Mouse (Mus musculus) intestine, embryonic 14.5 days (tissue): ENCODE results near the gene Mfsd2a. TPM values are rescaled to one million over a fixed set of nuclear protein-coding genes. Genes with fewer than 3 reads are reported as not detected.

ENCODE experiments used
- ATAC-seq: fragments of 200-750 bp; cut with Nextera tagmentation; replicated peaks from 2 replicates; pipeline ENCODE4 v1.8.0; 2017; ENCODE audit warnings: low read depth, moderate number of reproducible peaks, moderate TSS enrichment, moderate library complexity; ENCODE audit not compliant: low FRiP score, low TSS enrichment
- DNase-seq: peaks from one replicate; pipeline ENCODE4 v3.0.0-alpha.2; 2018; ENCODE audit warnings: low spot score
- H3K27ac ChIP-seq: fragments of 300-500 bp; sonication (generic); 2 replicates; pipeline ENCODE4 v1.5.1; 2014; ENCODE audit warnings: low read depth, mild to moderate bottlenecking, control low read depth
- H3K27me3 ChIP-seq: fragments of 300-500 bp; sonication (generic); replicated peaks from 2 replicates; pipeline ENCODE4 v1.6.1; 2014; ENCODE audit warnings: low read length, control low read depth; ENCODE audit not compliant: control insufficient read depth, insufficient read depth
- H3K36me3 ChIP-seq: fragments of 300-500 bp; sonication (generic); 2 replicates; pipeline ENCODE4 v1.6.1; 2014; ENCODE audit warnings: low read length, control low read depth; ENCODE audit not compliant: control insufficient read depth, insufficient read depth
- H3K4me1 ChIP-seq: fragments of 300-500 bp; sonication (generic); replicated peaks from 2 replicates; pipeline ENCODE4 v1.6.1; 2014; ENCODE audit warnings: low read length, control low read depth, mixed read lengths; ENCODE audit not compliant: control insufficient read depth, insufficient read depth
- H3K4me2 ChIP-seq: fragments of 300-500 bp; sonication (generic); 2 replicates; pipeline ENCODE4 v1.6.1; 2014; ENCODE audit warnings: low read length
- H3K4me3 ChIP-seq: fragments of 300-500 bp; sonication (generic); 2 replicates; pipeline ENCODE4 v1.5.1; 2014; ENCODE audit warnings: low read depth, low read length, control low read depth, mixed read lengths
- H3K9ac ChIP-seq: fragments of 300-500 bp; sonication (generic); 2 replicates; pipeline ENCODE4 v1.6.1; 2014; ENCODE audit warnings: mild to moderate bottlenecking, low read length
- H3K9me3 ChIP-seq: fragments of 300-500 bp; sonication (generic); 2 replicates; pipeline ENCODE4 v1.6.1; 2016; ENCODE audit warnings: low read length, control low read depth; ENCODE audit not compliant: control insufficient read depth
- WGBS: fragments of 180-500 bp; shearing (Covaris S2); extraction: QIAGEN DNeasy Blood & Tissue Kit; methylation state at CpG from one replicate; pipeline ENCODE4 v1.1.7; 2014; 5-methylcytosine and 5-hydroxymethylcytosine counted together
- polyA plus RNA-seq: library from polyadenylated mRNA; unstranded; fragments of >200 nt; fragmentation: Nextera tagmentation; extraction: Ambion mirVana; gene quantifications from 2 replicates; pipeline ENCODE4 v1.2.1, GENCODE M21; 2014

The Mfsd2a gene
- polyA plus RNA-seq, 1 experiment from 2014 or later = 2.1 TPM

- 71% methylated on average over 3 of the region's 3 CpGs for WGBS
- Histone ChIP-seq H3K27me3 (peaks cover 24% of the 10 kb centered on the region), H3K4me1 (no peaks in the 10 kb centered on the region; the same call in none of the 2 replicates), H3K4me2 (no peak overlapping the region), H3K9me3 (no peaks in the 10 kb centered on the region), H3K4me3 (no peak overlapping the region), H3K27ac (no peak overlapping the region), H3K36me3 (no peaks in the 10 kb centered on the region), H3K9ac (no peak overlapping the region)
- ATAC-seq = no peak
- DNase-seq = no peak
These were observed 21.5 kb upstream of the Mfsd2a start for GRCm38 (mm10) chr4:122982537-122982936.

- ATAC-seq = no peak
- no peak for DNase-seq
- Histone ChIP-seq H3K9ac (no peak overlapping the region), H3K27me3 (peaks cover 24% of the 10 kb centered on the region), H3K4me1 (no peaks in the 10 kb centered on the region; the same call in none of the 2 replicates), H3K27ac (no peak overlapping the region), H3K4me3 (no peak overlapping the region), H3K4me2 (no peak overlapping the region), H3K36me3 (no peaks in the 10 kb centered on the region), H3K9me3 (no peaks in the 10 kb centered on the region)
- WGBS = 39% methylated on average over 3 of the region's 3 CpGs
These were observed 20.9 kb upstream of the Mfsd2a start for GRCm38 (mm10) chr4:122981930-122982329.

- DNase-seq = no peak
- Histone ChIP-seq H3K9me3 (no peaks in the 10 kb centered on the region), H3K4me2 (no peak overlapping the region), H3K27me3 (peaks cover 24% of the 10 kb centered on the region), H3K4me3 (no peak overlapping the region), H3K4me1 (no peaks in the 10 kb centered on the region; the same call in none of the 2 replicates), H3K27ac (no peak overlapping the region), H3K9ac (no peak overlapping the region), H3K36me3 (no peaks in the 10 kb centered on the region)
- 77% methylated on average over 7 of the region's 7 CpGs for WGBS
- no peak for ATAC-seq
These were observed 20.2 kb upstream of the Mfsd2a start for GRCm38 (mm10) chr4:122981238-122981637.

GRCm38 (mm10) chr4:122980684-122981083, 19.7 kb upstream of the Mfsd2a start:
- no peak for DNase-seq
- Histone ChIP-seq H3K4me1 (no peaks in the 10 kb centered on the region; the same call in none of the 2 replicates), H3K4me3 (no peak overlapping the region), H3K9ac (no peak overlapping the region), H3K27me3 (peaks cover 24% of the 10 kb centered on the region), H3K9me3 (no peaks in the 10 kb centered on the region), H3K27ac (no peak overlapping the region), H3K36me3 (no peaks in the 10 kb centered on the region), H3K4me2 (no peak overlapping the region)
- no peak for ATAC-seq
- WGBS = 81% methylated on average over 2 of the region's 2 CpGs

GRCm38 (mm10) chr4:122979826-122980225, 18.8 kb upstream of the Mfsd2a start:
- peaks cover 24% of the 10 kb centered on the region for H3K27me3 ChIP-seq
- no peak for DNase-seq
- no peaks in the 10 kb centered on the region for H3K36me3 ChIP-seq
- no peaks in the 10 kb centered on the region; the same call in none of the 2 replicates for H3K4me1 ChIP-seq
- ATAC-seq = no peak
- H3K9me3 ChIP-seq = no peaks in the 10 kb centered on the region
- H3K4me3 ChIP-seq = no peak overlapping the region
- whole genome bisulfite sequencing = 81% methylated on average over 3 of the region's 3 CpGs
- H3K9ac ChIP-seq = no peak overlapping the region
- no peak overlapping the region for H3K27ac ChIP-seq
- no peak overlapping the region for H3K4me2 ChIP-seq

- ATAC-seq (no peak), DNase-seq (no peak)
- H3K4me3 ChIP-seq = no peak overlapping the region
- 79% methylated on average over 2 of the region's 2 CpGs for WGBS
- H3K36me3 ChIP-seq = no peaks in the 10 kb centered on the region
- peaks cover 18% of the 10 kb centered on the region for H3K27me3 ChIP-seq
- H3K9ac ChIP-seq = no peak overlapping the region
- no peaks in the 10 kb centered on the region; the same call in none of the 2 replicates for H3K4me1 ChIP-seq
- no peak overlapping the region for H3K4me2 ChIP-seq
- H3K9me3 ChIP-seq = no peaks in the 10 kb centered on the region
- no peak overlapping the region for H3K27ac ChIP-seq
These were observed 17.9 kb upstream of the Mfsd2a start for GRCm38 (mm10) chr4:122978850-122979249.

GRCm38 (mm10) chr4:122976885-122977284, 15.9 kb upstream of the Mfsd2a start:
- no peak for ATAC-seq
- no peaks in the 10 kb centered on the region for H3K27me3 ChIP-seq
- no peaks in the 10 kb centered on the region for H3K4me1 ChIP-seq
- no peak overlapping the region for H3K4me3 ChIP-seq
- no peak for DNase-seq
- H3K9me3 ChIP-seq = no peaks in the 10 kb centered on the region
- no peaks in the 10 kb centered on the region for H3K36me3 ChIP-seq
- H3K9ac ChIP-seq = no peak overlapping the region
- no peak overlapping the region for H3K27ac ChIP-seq
- WGBS = 76% methylated on average over 4 of the region's 4 CpGs
- H3K4me2 ChIP-seq = no peak overlapping the region

GRCm38 (mm10) chr4:122974976-122975520, 14.1 kb upstream of the Mfsd2a start:
- Histone ChIP-seq H3K4me3 (no peak overlapping the region), H3K9ac (no peak overlapping the region), H3K4me1 (no peaks in the 10 kb centered on the region), H3K27me3 (no peaks in the 10 kb centered on the region), H3K36me3 (no peaks in the 10 kb centered on the region), H3K4me2 (no peak overlapping the region), H3K27ac (no peak overlapping the region), H3K9me3 (no peaks in the 10 kb centered on the region)
- WGBS = 84% methylated on average over 5 of the region's 5 CpGs
- ATAC-seq (no peak), DNase-seq (no peak)

GRCm38 (mm10) chr4:122972056-122972455, 11.1 kb upstream of the Mfsd2a start:
- H3K27me3 ChIP-seq = no peaks in the 10 kb centered on the region
- H3K9ac ChIP-seq = no peak overlapping the region
- H3K9me3 ChIP-seq = no peaks in the 10 kb centered on the region
- ATAC-seq (no peak), DNase-seq (no peak)
- 68% methylated on average over 8 of the region's 8 CpGs for WGBS
- H3K27ac ChIP-seq = no peak overlapping the region
- H3K36me3 ChIP-seq = no peaks in the 10 kb centered on the region
- H3K4me1 ChIP-seq = no peaks in the 10 kb centered on the region
- no peak overlapping the region for H3K4me3 ChIP-seq
- H3K4me2 ChIP-seq = no peak overlapping the region
